Mouse (Mus musculus): ENCODE results near the gene Fgfr1op2. TPM values are rescaled to one million over a fixed set of nuclear protein-coding genes. Genes with fewer than 3 reads are reported as not detected.

Fgfr1op2 gene
- total and polyA plus RNA-seq, 3 experiments: 73.0 to 101 (median 94.1) TPM

DNA sequence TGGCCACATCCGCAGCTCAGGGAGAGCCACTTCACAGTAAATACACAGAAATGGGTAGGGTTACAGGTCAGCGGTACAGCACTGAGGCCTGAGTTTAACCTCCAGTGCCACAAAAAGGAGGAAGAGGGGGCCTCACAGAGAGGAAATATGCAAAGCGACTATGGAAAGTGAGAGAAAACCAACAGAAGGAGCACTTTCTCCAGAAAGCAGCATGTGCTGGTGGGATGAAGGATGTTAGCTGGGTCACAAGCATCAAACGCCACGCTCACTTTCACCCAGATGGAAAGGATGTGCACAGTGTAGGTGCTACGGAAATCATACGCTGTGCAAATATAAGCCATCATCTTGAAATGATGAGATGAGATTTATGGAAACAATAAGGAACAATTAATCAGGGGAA is 46.6 kb upstream of the Fgfr1op2 start:
- Histone ChIP-seq H3K4me3 (replicated peaks in 1 of 3; ENCODE audit: low read depth in 2 of 3, low read length in 2 of 3, poor library complexity in 1 of 3) (no peak overlapping the region), H3K9me3 (replicated peaks; ENCODE audit: low read length) (no peaks in the 10 kb centered on the region), H3K27me3 (replicated peaks) (peaks cover 3% of the 10 kb centered on the region), H3K36me3 (replicated peaks in 1 of 2; ENCODE audit: control insufficient read depth in 1 of 2, insufficient read depth in 1 of 2, low read length in 1 of 2) (no peaks in the 10 kb centered on the region), H3K4me2 (ENCODE audit: insufficient read depth, low read depth, poor library complexity, severe bottlenecking) (no peak overlapping the region; the same call in 1 of the 2 replicates), H3K4me1 (ENCODE audit: control insufficient read depth in 1 of 2, insufficient read depth in 2 of 2) (peaks cover 11 to 27% of the 10 kb centered on the region in 2 experiments), H3K9ac (ENCODE audit: insufficient read depth, low read depth) (no peak overlapping the region), H3K27ac (ENCODE audit: insufficient read depth, low read depth) (no peak overlapping the region), H3K79me2 (replicated peaks; ENCODE audit: control insufficient read depth, extremely low read depth, insufficient read depth, poor library complexity, severe bottlenecking) (no peaks in the 10 kb centered on the region)
- TF ChIP-seq SIN3A (IDR thresholded peaks at IDR 0.05; ENCODE audit: low read length) (no peak), ETS1 (conservative IDR thresholded peaks at IDR 0.05; ENCODE audit: low read depth, low read length) (peak; percentile 68), MYC (IDR thresholded peaks at IDR 0.05; ENCODE audit: low read depth, low read length) (peak; percentile 60), EP300 (IDR thresholded peaks at IDR 0.05; ENCODE audit: low read length) (peak; percentile 89), BHLHE40 (IDR thresholded peaks at IDR 0.05; ENCODE audit: low read depth, low read length) (peak; percentile 92), MAZ (IDR thresholded peaks at IDR 0.05; ENCODE audit: low read depth, low read length) (no peak), TCF12 (IDR thresholded peaks at IDR 0.05; ENCODE audit: low read depth, low read length) (peak; percentile 54), MAX (IDR thresholded peaks at IDR 0.05; ENCODE audit: low read length) (peak; percentile 71; the same call in 1 of the 2 replicates), MAFK (IDR thresholded peaks at IDR 0.05; ENCODE audit: insufficient replicate concordance, low read length) (peak; percentile 78), IRF4 (IDR thresholded peaks at IDR 0.05; ENCODE audit: low read depth, low read length) (peak; percentile 56), MXI1 (IDR thresholded peaks at IDR 0.05; ENCODE audit: low read depth, low read length) (no peak), HCFC1 (IDR thresholded peaks at IDR 0.05; ENCODE audit: low read depth, low read length) (no peak)
- in situ Hi-C loops (cut with MboI; ENCODE audit: low pct_ligation_motif_present, low pct_unique_long_range_greater_than_20kb, low sequenced_read_pairs): no loop called here
- dilution Hi-C loops (cut with MboI; ENCODE audit: extremely low pct_ligation_motif_present, extremely low pct_unique_long_range_greater_than_20kb, low sequenced_read_pairs): no loop called here
- DNase-seq (ENCODE audit: extremely low read depth): peak; percentile 68

DNA sequence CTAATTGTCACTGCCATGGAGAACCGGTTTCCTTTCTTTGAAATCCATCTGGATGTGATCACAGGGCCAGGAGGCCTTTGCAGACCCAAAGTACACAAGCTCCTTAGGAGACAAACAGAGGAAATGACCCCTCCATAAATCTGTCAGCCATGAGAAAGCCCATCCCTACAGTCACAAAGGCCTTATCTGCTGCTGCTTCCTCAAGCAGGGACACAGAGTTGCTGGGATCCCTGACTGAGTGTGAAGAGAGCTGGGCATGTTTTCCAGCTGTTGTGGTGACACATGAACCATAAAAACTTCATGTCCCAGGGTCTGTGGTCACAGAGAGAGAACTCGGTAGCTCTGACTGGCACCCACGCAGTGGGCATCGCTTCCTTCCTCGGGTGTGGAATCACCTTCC is 46.2 kb upstream of the Fgfr1op2 start:
- Histone ChIP-seq H3K9ac (ENCODE audit: insufficient read depth, low read depth) (no peak overlapping the region), H3K27ac (ENCODE audit: insufficient read depth, low read depth) (no peak overlapping the region), H3K9me3 (replicated peaks; ENCODE audit: low read length) (no peaks in the 10 kb centered on the region), H3K27me3 (replicated peaks) (peaks cover 3% of the 10 kb centered on the region), H3K4me1 (ENCODE audit: control insufficient read depth in 1 of 2, insufficient read depth in 2 of 2) (peaks cover 11 to 27% of the 10 kb centered on the region in 2 experiments), H3K4me3 (replicated peaks in 1 of 3; ENCODE audit: low read depth in 2 of 3, low read length in 2 of 3, poor library complexity in 1 of 3) (no peak overlapping the region), H3K4me2 (ENCODE audit: insufficient read depth, low read depth, poor library complexity, severe bottlenecking) (no peak overlapping the region), H3K79me2 (replicated peaks; ENCODE audit: control insufficient read depth, extremely low read depth, insufficient read depth, poor library complexity, severe bottlenecking) (no peaks in the 10 kb centered on the region), H3K36me3 (replicated peaks in 1 of 2; ENCODE audit: control insufficient read depth in 1 of 2, insufficient read depth in 1 of 2, low read length in 1 of 2) (no peaks in the 10 kb centered on the region)
- TF ChIP-seq PAX5 (IDR thresholded peaks at IDR 0.05; ENCODE audit: low read length) (no peak), MYC (IDR thresholded peaks at IDR 0.05; ENCODE audit: low read depth, low read length) (no peak), CTCF (conservative IDR thresholded peaks at IDR 0.05 in 1 of 2, IDR thresholded peaks at IDR 0.05 in 1 of 2; ENCODE audit: low read depth in 2 of 2, low read length in 2 of 2) (no peak), JUND (conservative IDR thresholded peaks at IDR 0.05; ENCODE audit: low read depth, low read length) (no peak), MAFK (IDR thresholded peaks at IDR 0.05; ENCODE audit: insufficient replicate concordance, low read length) (no peak), TBP (conservative IDR thresholded peaks at IDR 0.05; ENCODE audit: low read depth, low read length) (no peak), EP300 (IDR thresholded peaks at IDR 0.05; ENCODE audit: low read length) (no peak), GABPA (IDR thresholded peaks at IDR 0.05; ENCODE audit: insufficient replicate concordance, low read depth, low read length) (no peak), POLR2AphosphoS2 (IDR thresholded peaks at IDR 0.05; ENCODE audit: low read depth, low read length) (no peak), ZC3H11A (IDR thresholded peaks at IDR 0.05; ENCODE audit: low read depth, low read length) (no peak), UBTF (IDR thresholded peaks at IDR 0.05; ENCODE audit: low read depth, low read length) (no peak), RAD21 (IDR thresholded peaks at IDR 0.05; ENCODE audit: low read depth, low read length) (no peak), SIN3A (IDR thresholded peaks at IDR 0.05; ENCODE audit: low read length) (no peak)
- DNase-seq (ENCODE audit: extremely low read depth): no peak
- in situ Hi-C loops (cut with MboI; ENCODE audit: low pct_ligation_motif_present, low pct_unique_long_range_greater_than_20kb, low sequenced_read_pairs): no loop called here
- dilution Hi-C loops (cut with MboI; ENCODE audit: extremely low pct_ligation_motif_present, extremely low pct_unique_long_range_greater_than_20kb, low sequenced_read_pairs): no loop called here

Measured in CH12.LX (cell line).